Mouse (Mus musculus) cerebellum, adult 2 months (tissue): Measurements from ENCODE around the gene Plcb1. TPM values are rescaled to one million over a fixed set of nuclear protein-coding genes. Genes with fewer than 3 reads are reported as not detected.
A peak's percentile ranks its signal among the peaks of the same experiment; 100 is the strongest.

Experiments
- DNase-seq, 2 experiments: peaks; one replicate each; pipeline ENCODE4 v3.0.0; 2021
- H3K27ac ChIP-seq: fragments of 200-500 bp; 2 replicates; pipeline ENCODE4 v1.5.1; 2012; ENCODE audit warnings: low read length, control low read depth, inconsistent platforms; ENCODE audit not compliant: insufficient read depth
- H3K27me3 ChIP-seq: fragments of 200-500 bp; 2 replicates; pipeline ENCODE4 v1.6.1; 2012; ENCODE audit warnings: inconsistent platforms, mild to moderate bottlenecking, low read length, moderate library complexity; ENCODE audit not compliant: control insufficient read depth, insufficient read depth
- H3K4me1 ChIP-seq: fragments of 200-500 bp; 2 replicates; pipeline ENCODE4 v1.6.1; 2011; ENCODE audit warnings: low read length; ENCODE audit not compliant: control insufficient read depth, insufficient read depth
- H3K4me3 ChIP-seq: fragments of 200-500 bp; replicated peaks from 2 replicates; pipeline ENCODE3; 2011; ENCODE audit warnings: mild to moderate bottlenecking, low read depth, low read length, control low read depth; ENCODE audit not compliant: insufficient read depth
- CTCF ChIP-seq: fragments of 200-500 bp; IDR thresholded peaks from 2 replicates; pipeline ENCODE4 v1.5.1; 2011; ENCODE audit warnings: low read depth, mild to moderate bottlenecking, control low read depth, low read length, moderate library complexity, borderline replicate concordance; ENCODE audit not compliant: insufficient read depth
- POLR2A ChIP-seq: fragments of 200-500 bp; IDR thresholded peaks from 2 replicates; pipeline ENCODE4 v1.6.1; 2011; ENCODE audit warnings: low read length, control low read depth, borderline replicate concordance; ENCODE audit not compliant: insufficient read depth
- WGBS: fragments of 180-500 bp; shearing (Covaris S2); methylation state at CpG from one replicate; pipeline ENCODE4 v1.1.7; 2018; 5-methylcytosine and 5-hydroxymethylcytosine counted together
- polyA plus RNA-seq: library from polyadenylated mRNA; depleted of rRNA; stranded (reverse); fragments of >200 nt; gene quantifications from 2 replicates; pipeline ENCODE4 v1.2.3, GENCODE M21; 2012

The Plcb1 gene
- polyA plus RNA-seq, 1 experiment = 18.5 TPM

DNA sequence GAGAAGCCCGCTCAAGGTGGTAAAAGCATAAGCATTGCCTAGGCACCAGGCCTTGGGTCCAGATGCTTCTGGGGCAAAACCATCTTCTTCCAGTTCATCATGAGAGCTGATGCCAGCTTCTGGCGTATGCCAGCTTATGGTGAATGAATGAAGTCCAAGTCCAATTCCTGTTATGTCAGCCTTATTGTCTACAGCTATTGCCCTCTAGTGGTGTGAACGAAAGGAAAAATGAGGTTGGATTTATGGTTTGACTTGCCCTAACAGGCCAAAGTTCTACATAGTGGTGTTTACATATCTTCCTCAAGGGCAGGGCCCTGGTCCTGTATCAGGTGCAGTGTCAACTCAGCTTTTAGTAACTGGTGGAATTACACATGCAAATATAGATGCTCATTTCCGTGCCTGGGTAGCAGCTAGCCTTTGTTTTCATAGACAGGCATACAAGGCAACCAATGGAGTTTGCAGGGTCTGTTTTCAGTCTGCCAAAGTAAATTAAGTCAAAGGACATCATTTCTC is 138.3 kb downstream of the Plcb1 start:
- DNase-seq = no peak
- peaks cover 17% of the 10 kb centered on the region for H3K4me1 ChIP-seq
- H3K4me3 ChIP-seq = no peak overlapping the region
- TF ChIP-seq CTCF = no peak
- TF ChIP-seq POLR2A = no peak
- no peaks in the 10 kb centered on the region for H3K27me3 ChIP-seq
- no peak overlapping the region for H3K27ac ChIP-seq
- WGBS = 90% methylated on average over 4 of the region's 4 CpGs

- Histone ChIP-seq H3K27ac (no peak overlapping the region), H3K4me1 (peaks cover 17% of the 10 kb centered on the region), H3K27me3 (no peaks in the 10 kb centered on the region), H3K4me3 (no peak overlapping the region)
- WGBS = 98% methylated on average over 1 of the region's 1 CpGs
- no peak for TF ChIP-seq CTCF
- TF ChIP-seq POLR2A = no peak
- DNase-seq = no peak
Observed at GRCm38 (mm10) chr2:134926266-134926665, 140.4 kb downstream of the Plcb1 start.

DNA sequence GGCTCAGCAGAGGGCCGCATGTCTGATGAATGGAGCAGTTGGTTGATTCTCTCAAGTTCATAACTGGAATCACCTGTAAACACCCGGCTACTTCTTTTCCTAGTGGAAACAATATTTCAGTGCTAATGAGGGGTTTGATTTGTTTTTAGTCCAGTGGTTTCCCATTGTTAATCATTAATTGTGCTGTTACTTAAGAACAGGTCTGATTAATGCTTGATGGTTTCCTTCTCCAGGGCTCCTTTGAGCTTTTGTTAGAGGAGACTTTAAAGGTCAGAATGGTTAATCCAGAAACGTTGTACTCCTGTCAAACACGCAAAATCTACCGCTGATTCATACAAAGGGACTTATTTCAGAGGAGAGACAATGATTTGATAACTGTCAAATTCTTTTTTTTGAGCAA is 141.2 kb downstream of the Plcb1 start:
- DNase-seq = no peak
- Histone ChIP-seq H3K4me1 (peaks cover 14% of the 10 kb centered on the region), H3K4me3 (no peak overlapping the region), H3K27me3 (no peaks in the 10 kb centered on the region), H3K27ac (no peak overlapping the region)
- TF ChIP-seq CTCF (no peak), POLR2A (no peak)
- 90% methylated on average over 5 of the region's 5 CpGs for WGBS

- Histone ChIP-seq H3K27ac (no peak overlapping the region), H3K4me1 (no peaks in the 10 kb centered on the region; the same call in 1 of the 2 replicates), H3K27me3 (no peaks in the 10 kb centered on the region), H3K4me3 (no peak overlapping the region)
- no peak for TF ChIP-seq CTCF
- TF ChIP-seq POLR2A = no peak
- peak in 1 of 2 experiments; percentile 46 for DNase-seq
Observed at GRCm38 (mm10) chr2:134929452-134929851, 143.6 kb downstream of the Plcb1 start.

GRCm38 (mm10) chr2:134930961-134931360 is 145.1 kb downstream of the Plcb1 start:
- no peak overlapping the region for H3K4me3 ChIP-seq
- WGBS = 91% methylated on average over 4 of the region's 4 CpGs
- H3K4me1 ChIP-seq = peaks cover under 1% of the 10 kb centered on the region; the same call in 1 of the 2 replicates
- no peak overlapping the region for H3K27ac ChIP-seq
- DNase-seq = no peak
- no peaks in the 10 kb centered on the region for H3K27me3 ChIP-seq
- no peak for TF ChIP-seq CTCF
- TF ChIP-seq POLR2A = no peak

GRCm38 (mm10) chr2:134931756-134932421 is 146.0 kb downstream of the Plcb1 start:
- Histone ChIP-seq H3K4me1 (peaks cover 3% of the 10 kb centered on the region; the same call in 1 of the 2 replicates), H3K4me3 (no peak overlapping the region), H3K27ac (no peak overlapping the region), H3K27me3 (no peaks in the 10 kb centered on the region)
- WGBS = 85% methylated on average over 5 of the region's 5 CpGs
- no peak for TF ChIP-seq POLR2A
- no peak for TF ChIP-seq CTCF
- DNase-seq = no peak

DNA sequence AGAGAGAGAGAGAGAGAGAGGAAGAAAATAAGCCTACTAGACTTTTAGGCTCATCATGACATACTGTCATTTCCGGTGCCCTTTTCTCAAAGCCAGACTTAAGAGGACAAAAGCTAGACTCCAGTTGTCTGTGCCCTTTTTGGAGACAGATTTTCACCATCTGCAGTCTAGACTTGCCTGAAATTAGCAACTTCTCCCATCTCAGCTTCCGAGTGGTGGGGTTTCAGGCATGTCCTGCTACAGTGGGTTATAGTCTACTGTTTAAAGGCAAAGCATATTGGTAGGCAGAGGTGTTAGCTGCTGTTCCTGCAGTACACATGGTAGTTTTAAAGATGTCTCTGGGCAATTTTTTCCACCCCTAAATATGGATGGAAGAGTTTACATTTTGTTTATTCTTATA is 149.6 kb downstream of the Plcb1 start:
- Histone ChIP-seq H3K27me3 (no peaks in the 10 kb centered on the region), H3K4me1 (peaks cover 3% of the 10 kb centered on the region; the same call in 1 of the 2 replicates), H3K4me3 (no peak overlapping the region), H3K27ac (no peak overlapping the region)
- no peak for DNase-seq
- WGBS = 90% methylated on average over 2 of the region's 2 CpGs
- no peak for TF ChIP-seq POLR2A
- no peak for TF ChIP-seq CTCF
